In the genomic region with DNA sequence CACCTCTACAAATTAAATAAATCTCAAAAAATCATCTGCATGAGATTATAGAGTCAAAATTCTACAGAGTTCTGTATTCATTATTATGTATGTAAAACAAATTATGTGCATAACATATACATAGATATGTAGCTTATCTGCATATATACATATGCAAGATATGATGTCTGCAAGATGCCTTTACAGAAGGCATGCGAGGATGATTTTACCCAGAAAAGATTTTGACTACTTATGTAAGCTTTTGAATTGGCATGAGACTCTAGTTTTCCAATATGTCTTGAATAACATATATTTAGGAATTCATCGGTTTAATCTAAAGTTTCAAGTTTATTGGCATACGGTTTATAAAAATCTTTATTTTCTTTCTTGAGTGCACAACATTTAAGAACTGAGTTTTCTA, we compare ENCODE assay signal across 18 mouse cellular contexts.
"Had no signal": no experiment of that assay in that cellular context is flagged by ENCODE, and none has a peak within 500 bp of the region (broad histone marks: within the 10 kb centered on the region; RNA-seq: fewer than 3 reads in every experiment).

No protein-coding gene starts in this region.

- H3K4me1 ChIP-seq: midbrain, embryonic 10.5 days; midbrain, embryonic 12.5 days; neural tube, embryonic 13.5 days; neural tube, embryonic 15.5 days had no signal

- H3K9me3 ChIP-seq: midbrain, embryonic 10.5 days; midbrain, embryonic 12.5 days; neural tube, embryonic 13.5 days; neural tube, embryonic 15.5 days had no signal

- H3K4me2 ChIP-seq: lung, embryonic 14.5 days; midbrain, embryonic 12.5 days; neural tube, embryonic 13.5 days; neural tube, embryonic 15.5 days had no signal

- H3K9ac ChIP-seq: lung, embryonic 14.5 days; midbrain, embryonic 12.5 days; neural tube, embryonic 13.5 days; neural tube, embryonic 15.5 days had no signal

- H3K27me3 ChIP-seq: midbrain, embryonic 12.5 days; neural tube, embryonic 13.5 days; neural tube, embryonic 15.5 days had no signal

- H3K36me3 ChIP-seq: midbrain, embryonic 10.5 days; midbrain, embryonic 12.5 days; neural tube, embryonic 13.5 days; neural tube, embryonic 15.5 days had no signal

- ATAC-seq: midbrain, embryonic 16.5 days had no signal

- H3K27ac ChIP-seq: midbrain, embryonic 10.5 days; midbrain, embryonic 12.5 days; neural tube, embryonic 13.5 days; neural tube, embryonic 15.5 days had no signal

- DNase-seq: lung, embryonic 14.5 days; lung, postnatal 10 days; lung, postnatal 4 days; midbrain, embryonic 14.5 days; retina, postnatal 1 day; right cerebral cortex, adult 18-20 months; right cerebral cortex, postnatal 25 days; right cerebral cortex, postnatal 4 days; spleen, adult 18-20 months; thymus, adult 2 months; thymus, postnatal 25 days; thymus, postnatal 4 days had no signal

- H3K4me3 ChIP-seq: midbrain, embryonic 10.5 days; midbrain, embryonic 12.5 days; myocyte; neural tube, embryonic 13.5 days; neural tube, embryonic 15.5 days had no signal
